Mouse (Mus musculus): ENCODE measurements around the gene Dlgap1. TPM values are rescaled to one million over a fixed set of nuclear protein-coding genes. Genes with fewer than 3 reads are reported as not detected.

The Dlgap1 gene
- polyA plus RNA-seq, 1 experiment from 2014 or later: 0.50 TPM

GRCm38 (mm10) chr17:70347403-70347802 lies 378.5 kb downstream of the Dlgap1 start:
- Histone ChIP-seq H3K4me3 (no peak overlapping the region), H3K27ac (no peak overlapping the region), H3K9ac (no peak overlapping the region), H3K36me3 (no peaks in the 10 kb centered on the region), H3K4me2 (no peak overlapping the region), H3K9me3 (replicated peaks) (no peaks in the 10 kb centered on the region), H3K27me3 (no peaks in the 10 kb centered on the region), H3K4me1 (replicated peaks) (no peaks in the 10 kb centered on the region)
- WGBS: 79% methylated on average over 4 of the region's 4 CpGs
- ATAC-seq (replicated peaks; ENCODE audit: insufficient number of reproducible peaks, insufficient read depth, low FRiP score, low read depth): no peak

- no peak overlapping the region for H3K4me2 ChIP-seq
- no peak overlapping the region for H3K9ac ChIP-seq
- H3K4me3 ChIP-seq: no peak overlapping the region
- no peak overlapping the region for H3K27ac ChIP-seq
- no peaks in the 10 kb centered on the region for H3K4me1 ChIP-seq (replicated peaks)
- WGBS: 61% methylated on average over 3 of the region's 3 CpGs
- no peaks in the 10 kb centered on the region for H3K36me3 ChIP-seq
- no peak for ATAC-seq (replicated peaks; ENCODE audit: insufficient number of reproducible peaks, insufficient read depth, low FRiP score, low read depth)
- H3K27me3 ChIP-seq: no peaks in the 10 kb centered on the region
- no peaks in the 10 kb centered on the region for H3K9me3 ChIP-seq (replicated peaks)
These were observed 394.7 kb downstream of the Dlgap1 start for GRCm38 (mm10) chr17:70363561-70363960.

GRCm38 (mm10) chr17:70363971-70364370 lies 395.1 kb downstream of the Dlgap1 start:
- H3K27ac ChIP-seq: no peak overlapping the region
- no peaks in the 10 kb centered on the region for H3K36me3 ChIP-seq
- no peaks in the 10 kb centered on the region for H3K27me3 ChIP-seq
- H3K9ac ChIP-seq: no peak overlapping the region
- 91% methylated on average over 1 of the region's 1 CpGs for WGBS
- no peak overlapping the region for H3K4me3 ChIP-seq
- ATAC-seq (replicated peaks; ENCODE audit: insufficient number of reproducible peaks, insufficient read depth, low FRiP score, low read depth): no peak
- H3K4me2 ChIP-seq: no peak overlapping the region
- H3K9me3 ChIP-seq (replicated peaks): no peaks in the 10 kb centered on the region
- H3K4me1 ChIP-seq (replicated peaks): no peaks in the 10 kb centered on the region

- ATAC-seq (replicated peaks; ENCODE audit: insufficient number of reproducible peaks, insufficient read depth, low FRiP score, low read depth): no peak
- no peak overlapping the region for H3K27ac ChIP-seq
- WGBS: 55% methylated on average over 3 of the region's 3 CpGs
These were observed 400.3 kb downstream of the Dlgap1 start for GRCm38 (mm10) chr17:70369124-70369523.

GRCm38 (mm10) chr17:70377020-70377419 lies 408.1 kb downstream of the Dlgap1 start:
- H3K27ac ChIP-seq: no peak overlapping the region
- ATAC-seq (replicated peaks; ENCODE audit: insufficient number of reproducible peaks, insufficient read depth, low FRiP score, low read depth): no peak
- no peaks in the 10 kb centered on the region for H3K9me3 ChIP-seq (replicated peaks)
- H3K4me3 ChIP-seq: no peak overlapping the region
- H3K4me2 ChIP-seq: no peak overlapping the region
- H3K9ac ChIP-seq: no peak overlapping the region
- no peaks in the 10 kb centered on the region for H3K4me1 ChIP-seq (replicated peaks)
- H3K36me3 ChIP-seq: no peaks in the 10 kb centered on the region
- H3K27me3 ChIP-seq: no peaks in the 10 kb centered on the region
- 64% methylated on average over 4 of the region's 4 CpGs for WGBS

More at GRCm38 (mm10) chr17:70369124-70369523, 400.3 kb downstream of the Dlgap1 start:
- Histone ChIP-seq H3K9me3 (replicated peaks) (no peaks in the 10 kb centered on the region), H3K4me2 (no peak overlapping the region), H3K9ac (no peak overlapping the region), H3K36me3 (no peaks in the 10 kb centered on the region), H3K4me3 (no peak overlapping the region), H3K4me1 (replicated peaks) (no peaks in the 10 kb centered on the region), H3K27me3 (no peaks in the 10 kb centered on the region)

- WGBS: 79% methylated on average over 1 of the region's 1 CpGs
- no peaks in the 10 kb centered on the region for H3K36me3 ChIP-seq
- H3K27ac ChIP-seq: no peak overlapping the region
- H3K4me3 ChIP-seq: no peak overlapping the region
- ATAC-seq (replicated peaks; ENCODE audit: insufficient number of reproducible peaks, insufficient read depth, low FRiP score, low read depth): no peak
- no peaks in the 10 kb centered on the region for H3K27me3 ChIP-seq
- H3K4me2 ChIP-seq: no peak overlapping the region
- no peaks in the 10 kb centered on the region for H3K9me3 ChIP-seq (replicated peaks)
- no peaks in the 10 kb centered on the region for H3K4me1 ChIP-seq (replicated peaks)
- H3K9ac ChIP-seq: no peak overlapping the region
These were observed 419.6 kb downstream of the Dlgap1 start for GRCm38 (mm10) chr17:70388447-70388846.

GRCm38 (mm10) chr17:70397220-70397619 lies 428.3 kb downstream of the Dlgap1 start:
- no peaks in the 10 kb centered on the region for H3K36me3 ChIP-seq
- H3K4me1 ChIP-seq (replicated peaks): no peaks in the 10 kb centered on the region; the same call in 1 of the 2 replicates
- no peaks in the 10 kb centered on the region for H3K27me3 ChIP-seq
- no peak overlapping the region for H3K4me3 ChIP-seq
- no peaks in the 10 kb centered on the region for H3K9me3 ChIP-seq (replicated peaks)
- no peak overlapping the region for H3K27ac ChIP-seq
- H3K4me2 ChIP-seq: no peak overlapping the region
- WGBS: 31% methylated on average over 3 of the region's 3 CpGs
- no peak for ATAC-seq (replicated peaks; ENCODE audit: insufficient number of reproducible peaks, insufficient read depth, low FRiP score, low read depth)
- no peak overlapping the region for H3K9ac ChIP-seq

- Histone ChIP-seq H3K9me3 (replicated peaks) (no peaks in the 10 kb centered on the region), H3K27ac (no peak overlapping the region), H3K36me3 (no peaks in the 10 kb centered on the region), H3K4me1 (replicated peaks) (no peaks in the 10 kb centered on the region; the same call in 1 of the 2 replicates), H3K4me3 (no peak overlapping the region), H3K27me3 (no peaks in the 10 kb centered on the region), H3K4me2 (no peak overlapping the region), H3K9ac (no peak overlapping the region)
- WGBS: 49% methylated on average over 8 of the region's 8 CpGs
- no peak for ATAC-seq (replicated peaks; ENCODE audit: insufficient number of reproducible peaks, insufficient read depth, low FRiP score, low read depth)
These were observed 428.8 kb downstream of the Dlgap1 start for GRCm38 (mm10) chr17:70397708-70398107.

GRCm38 (mm10) chr17:70401909-70402308 lies 433.0 kb downstream of the Dlgap1 start:
- H3K27me3 ChIP-seq: no peaks in the 10 kb centered on the region
- 50% methylated on average over 2 of the region's 2 CpGs for WGBS
- H3K9me3 ChIP-seq (replicated peaks): no peaks in the 10 kb centered on the region
- H3K4me2 ChIP-seq: no peak overlapping the region
- no peak overlapping the region for H3K27ac ChIP-seq
- no peak for ATAC-seq (replicated peaks; ENCODE audit: insufficient number of reproducible peaks, insufficient read depth, low FRiP score, low read depth)
- H3K9ac ChIP-seq: no peak overlapping the region
- H3K36me3 ChIP-seq: no peaks in the 10 kb centered on the region
- no peak overlapping the region for H3K4me3 ChIP-seq
- no peaks in the 10 kb centered on the region; the same call in 1 of the 2 replicates for H3K4me1 ChIP-seq (replicated peaks)

GRCm38 (mm10) chr17:70403750-70404149 lies 434.9 kb downstream of the Dlgap1 start:
- Histone ChIP-seq H3K36me3 (no peaks in the 10 kb centered on the region), H3K9me3 (replicated peaks) (no peaks in the 10 kb centered on the region), H3K27ac (no peak overlapping the region), H3K4me3 (no peak overlapping the region), H3K27me3 (no peaks in the 10 kb centered on the region), H3K9ac (no peak overlapping the region), H3K4me1 (replicated peaks) (no peaks in the 10 kb centered on the region), H3K4me2 (no peak overlapping the region)
- no peak for ATAC-seq (replicated peaks; ENCODE audit: insufficient number of reproducible peaks, insufficient read depth, low FRiP score, low read depth)
- 48% methylated on average over 10 of the region's 10 CpGs for WGBS

- no peak overlapping the region for H3K4me2 ChIP-seq
- H3K27ac ChIP-seq: no peak overlapping the region
- no peak for ATAC-seq (replicated peaks; ENCODE audit: insufficient number of reproducible peaks, insufficient read depth, low FRiP score, low read depth)
- no peak overlapping the region for H3K4me3 ChIP-seq
- no peaks in the 10 kb centered on the region for H3K9me3 ChIP-seq (replicated peaks)
- no peak overlapping the region for H3K9ac ChIP-seq
- H3K4me1 ChIP-seq (replicated peaks): no peaks in the 10 kb centered on the region
- 85% methylated on average over 3 of the region's 3 CpGs for WGBS
- H3K27me3 ChIP-seq: no peaks in the 10 kb centered on the region
- H3K36me3 ChIP-seq: no peaks in the 10 kb centered on the region
These were observed 445.3 kb downstream of the Dlgap1 start for GRCm38 (mm10) chr17:70414202-70414601.

- 79% methylated on average over 9 of the region's 9 CpGs for WGBS
- Histone ChIP-seq H3K36me3 (no peaks in the 10 kb centered on the region), H3K9me3 (replicated peaks) (no peaks in the 10 kb centered on the region), H3K4me1 (replicated peaks) (no peaks in the 10 kb centered on the region), H3K27me3 (no peaks in the 10 kb centered on the region), H3K4me3 (no peak overlapping the region), H3K9ac (no peak overlapping the region), H3K27ac (no peak overlapping the region), H3K4me2 (no peak overlapping the region)
- ATAC-seq (replicated peaks; ENCODE audit: insufficient number of reproducible peaks, insufficient read depth, low FRiP score, low read depth): no peak
These were observed 459.0 kb downstream of the Dlgap1 start for GRCm38 (mm10) chr17:70427866-70428265.

Data from heart, embryonic 15.5 days (tissue).